Mouse (Mus musculus): ENCODE measurements around the gene Rab39b. TPM values are rescaled to one million over a fixed set of nuclear protein-coding genes. Genes with fewer than 3 reads are reported as not detected.

Gene Rab39b
- total RNA-seq (2021), result under 1 TPM; 0.21 to 0.38 TPM
- long read RNA-seq, experiment 1, partial matches to known transcripts, result 0 of 1 reads
- long read RNA-seq, experiment 1, other reads (novel, unspliced or antisense), result 0 of 1 reads
- long read RNA-seq, experiment 2, result 0 reads

DNA sequence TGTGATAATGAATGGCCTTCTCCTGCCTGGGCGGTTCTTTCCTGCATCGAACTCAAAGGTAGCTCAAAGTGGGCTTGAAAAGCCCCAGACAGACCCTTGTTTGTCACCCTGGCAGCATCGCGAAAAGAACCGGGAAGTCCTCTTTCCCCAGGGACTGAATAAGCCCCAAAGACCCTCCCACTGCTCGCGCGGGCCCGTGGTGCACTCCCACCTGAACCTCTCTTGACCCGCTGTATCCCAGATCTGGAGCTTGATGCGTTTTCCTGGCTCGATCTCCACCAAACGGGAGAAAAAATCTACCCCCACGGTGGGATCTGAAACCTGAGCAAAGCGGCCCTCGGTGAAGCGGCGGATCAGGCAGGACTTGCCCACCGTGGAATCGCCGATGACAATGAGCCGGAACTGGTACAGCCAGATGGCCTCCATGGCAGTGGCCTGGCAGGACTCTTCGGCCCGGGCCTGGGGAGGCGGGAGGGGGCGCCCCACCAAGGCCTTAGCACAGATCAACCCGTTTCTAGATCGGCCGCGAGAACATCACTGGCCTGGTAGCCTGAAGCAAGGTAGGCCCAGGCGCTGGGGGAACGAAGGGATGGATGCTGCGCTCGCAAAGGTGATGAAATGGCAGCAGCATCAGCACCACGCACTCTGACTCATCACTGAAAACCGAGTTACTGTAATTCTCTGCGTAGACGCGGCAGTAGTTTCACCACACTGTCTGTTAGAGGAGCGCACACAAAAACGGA lies at the start of gene Rab39b:
TSS of gene Rab39b (minus strand) at position 650 of the 743 bp plus-strand sequence.
- no peak for DNase-seq

DNA sequence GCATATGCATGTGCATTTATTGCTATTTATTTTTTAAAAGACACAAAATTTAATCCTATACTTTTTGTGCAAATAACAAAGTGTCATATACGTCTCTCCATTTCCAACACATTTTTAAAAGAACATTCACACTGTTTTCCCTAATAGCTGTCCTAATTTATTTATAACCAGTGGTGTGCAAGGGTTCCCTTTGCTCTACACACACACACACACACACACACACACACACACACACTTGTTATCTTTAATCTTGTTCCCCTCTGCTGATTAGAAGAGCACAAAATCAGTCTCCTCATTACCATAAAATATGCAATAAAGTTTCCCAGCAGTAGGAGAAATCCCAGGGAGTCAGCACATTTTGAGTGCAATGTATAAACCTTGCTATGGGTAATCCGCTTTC lies 508 bp upstream of the Rab39b start:
- no peak for DNase-seq

Other genes starting within 250 kb of the Rab39b start
- gene Fundc2, start 195.8 kb downstream of the Rab39b start, total RNA-seq (2021), result 100 to 1,000 TPM; 155 to 162 TPM
- gene F8, start 195.6 kb downstream of the Rab39b start, total RNA-seq (2021), result 1 to 10 TPM; 1.3 to 1.5 TPM
- 1 to 10 TPM; 5.7 to 5.9 TPM for gene Cmc4, start 161.6 kb downstream of the Rab39b start, total RNA-seq (2021)
- gene Mtcp1, start 161.6 kb downstream of the Rab39b start, total RNA-seq (2021), result 1 to 10 TPM; 2.9 to 6.6 TPM
- gene Brcc3, start 161.6 kb downstream of the Rab39b start, total RNA-seq (2021), result 10 to 100 TPM; 17.4 to 21.3 TPM
- 10 to 100 TPM; 45.9 to 51.7 TPM for gene Vbp1, start 63.9 kb downstream of the Rab39b start, total RNA-seq (2021)